Mouse (Mus musculus) hindbrain, postnatal 0 days (tissue): ENCODE measurements around the gene Mrps9. TPM values are rescaled to one million over a fixed set of nuclear protein-coding genes. Genes with fewer than 3 reads are reported as not detected.

ENCODE experiments used
- ATAC-seq: fragments of 200-750 bp; cut with Nextera tagmentation; 2 replicates; pipeline ENCODE4 v1.8.0; 2017; ENCODE audit warnings: mild to moderate bottlenecking, moderate TSS enrichment, moderate library complexity
- DNase-seq: peaks from one replicate; pipeline ENCODE4 v3.0.0-alpha.2; 2015; ENCODE audit warnings: low spot score
- H3K27ac ChIP-seq: fragments of 300-500 bp; sonication (generic); 2 replicates; pipeline ENCODE4 v1.5.1; 2014; ENCODE audit warnings: mild to moderate bottlenecking
- H3K27me3 ChIP-seq: fragments of 300-500 bp; sonication (generic); 2 replicates; pipeline ENCODE4 v1.6.1; 2014; ENCODE audit warnings: low read length, mixed read lengths; ENCODE audit not compliant: insufficient read depth
- H3K36me3 ChIP-seq: fragments of 300-500 bp; sonication (generic); 2 replicates; pipeline ENCODE4 v1.6.1; 2014; ENCODE audit warnings: low read length, mixed read lengths; ENCODE audit not compliant: insufficient read depth
- H3K4me1 ChIP-seq: fragments of 300-500 bp; sonication (generic); 2 replicates; pipeline ENCODE4 v1.6.1; 2014; ENCODE audit warnings: antibody characterized with exemption, low read length, mixed read lengths; ENCODE audit not compliant: insufficient read depth
- H3K4me2 ChIP-seq: fragments of 300-500 bp; sonication (generic); 2 replicates; pipeline ENCODE4 v1.6.1; 2014; ENCODE audit warnings: low read depth, mild to moderate bottlenecking, low read length, moderate library complexity, mixed read lengths
- H3K4me3 ChIP-seq: fragments of 300-500 bp; sonication (generic); 2 replicates; pipeline ENCODE4 v1.5.1; 2014; ENCODE audit warnings: low read length
- H3K9ac ChIP-seq: fragments of 300-500 bp; sonication (generic); replicated peaks from 2 replicates; pipeline ENCODE4 v1.6.1; 2014; ENCODE audit warnings: mild to moderate bottlenecking, low read length, moderate library complexity, mixed read lengths
- H3K9me3 ChIP-seq: fragments of 300-500 bp; sonication (generic); 2 replicates; pipeline ENCODE4 v1.6.1; 2016; ENCODE audit warnings: low read length, mixed read lengths
- CTCF ChIP-seq: IDR thresholded peaks from 2 replicates; pipeline ENCODE4 v1.5.1; 2016; ENCODE audit warnings: antibody characterized with exemption, control low read depth, low read depth
- WGBS: fragments of 180-500 bp; shearing (Covaris S2); extraction: QIAGEN DNeasy Blood & Tissue Kit; methylation state at CpG from one replicate; pipeline ENCODE4 v1.1.7; 2014; 5-methylcytosine and 5-hydroxymethylcytosine counted together
- polyA plus RNA-seq: library from polyadenylated mRNA; unstranded; fragments of >200 nt; fragmentation: Nextera tagmentation; extraction: Ambion mirVana; gene quantifications from 2 replicates; pipeline ENCODE4 v1.2.1, GENCODE M21; 2015
- total RNA-seq: library from RNA; depleted of rRNA; stranded (reverse); fragments of >200 nt; gene quantifications from 2 replicates; pipeline ENCODE4 v1.2.3, GENCODE M21; 2014

The Mrps9 gene
- total and polyA plus RNA-seq, 2 experiments from 2014 or later: 27.8 to 33.6 TPM

GRCm38 (mm10) chr1:42865336-42865939 is 14.4 kb downstream of the Mrps9 start:
- no peak for TF ChIP-seq CTCF
- no peak overlapping the region for H3K4me3 ChIP-seq
- WGBS: 99% methylated on average over 4 of the region's 4 CpGs
- H3K4me1 ChIP-seq: no peaks in the 10 kb centered on the region
- H3K9me3 ChIP-seq: no peaks in the 10 kb centered on the region
- H3K27ac ChIP-seq: no peak overlapping the region
- no peaks in the 10 kb centered on the region for H3K27me3 ChIP-seq
- 0 out of 2 replicates have a peak, but pooled peaks have one; percentile 21 for ATAC-seq
- no peak overlapping the region for H3K4me2 ChIP-seq
- 0 out of 2 replicates have a peak, but pooled peaks cover 9% of the 10 kb centered on the region for H3K36me3 ChIP-seq
- no peak for DNase-seq
- H3K9ac ChIP-seq: no peak overlapping the region

GRCm38 (mm10) chr1:42865986-42866385 is 15.0 kb downstream of the Mrps9 start:
- Histone ChIP-seq H3K36me3 (0 out of 2 replicates have a peak, but pooled peaks cover 9% of the 10 kb centered on the region), H3K4me1 (no peaks in the 10 kb centered on the region), H3K4me2 (no peak overlapping the region), H3K27me3 (no peaks in the 10 kb centered on the region), H3K4me3 (no peak overlapping the region), H3K9me3 (no peaks in the 10 kb centered on the region), H3K9ac (no peak overlapping the region), H3K27ac (no peak overlapping the region)
- no peak for TF ChIP-seq CTCF
- ATAC-seq: no peak
- WGBS: 93% methylated on average over 4 of the region's 4 CpGs
- DNase-seq: no peak

- no peak for DNase-seq
- Histone ChIP-seq H3K27ac (no peak overlapping the region), H3K27me3 (no peaks in the 10 kb centered on the region), H3K4me1 (no peaks in the 10 kb centered on the region), H3K9me3 (no peaks in the 10 kb centered on the region), H3K4me3 (no peak overlapping the region), H3K36me3 (0 out of 2 replicates have a peak, but pooled peaks cover 9% of the 10 kb centered on the region), H3K9ac (no peak overlapping the region), H3K4me2 (no peak overlapping the region)
- TF ChIP-seq CTCF: no peak
- ATAC-seq: no peak
- whole genome bisulfite sequencing: 95% methylated on average over 3 of the region's 3 CpGs
Measured at GRCm38 (mm10) chr1:42867188-42867587, 16.2 kb downstream of the Mrps9 start.

GRCm38 (mm10) chr1:42874174-42874573 is 23.1 kb downstream of the Mrps9 start:
- Histone ChIP-seq H3K27me3 (no peaks in the 10 kb centered on the region), H3K4me2 (no peak overlapping the region), H3K4me3 (no peak overlapping the region), H3K9ac (no peak overlapping the region), H3K9me3 (no peaks in the 10 kb centered on the region), H3K27ac (no peak overlapping the region), H3K36me3 (no peaks in the 10 kb centered on the region), H3K4me1 (no peaks in the 10 kb centered on the region)
- no peak for DNase-seq
- 72% methylated on average over 2 of the region's 2 CpGs for WGBS
- no peak for ATAC-seq
- no peak for TF ChIP-seq CTCF

- Histone ChIP-seq H3K27ac (no peak overlapping the region), H3K36me3 (0 out of 2 replicates have a peak, but pooled peaks cover 2% of the 10 kb centered on the region)
- ATAC-seq: no peak
Measured at GRCm38 (mm10) chr1:42875271-42875670, 24.2 kb downstream of the Mrps9 start.

GRCm38 (mm10) chr1:42876463-42877093 is 25.5 kb downstream of the Mrps9 start:
- H3K9ac ChIP-seq: no peak overlapping the region
- DNase-seq: no peak
- H3K27me3 ChIP-seq: no peaks in the 10 kb centered on the region
- peak; percentile 60; the same call in 1 of the 2 replicates for ATAC-seq
- H3K4me2 ChIP-seq: peak overlapping the region; percentile 38
- WGBS: 53% methylated on average over 4 of the region's 4 CpGs
- peak overlapping the region; percentile 18; the same call in 1 of the 2 replicates for H3K27ac ChIP-seq
- H3K9me3 ChIP-seq: no peaks in the 10 kb centered on the region
- H3K4me3 ChIP-seq: no peak overlapping the region
- no peak for TF ChIP-seq CTCF
- H3K36me3 ChIP-seq: 0 out of 2 replicates have a peak, but pooled peaks cover 3% of the 10 kb centered on the region
- no peaks in the 10 kb centered on the region for H3K4me1 ChIP-seq

More at GRCm38 (mm10) chr1:42875271-42875670, 24.2 kb downstream of the Mrps9 start:
- Histone ChIP-seq H3K27me3 (no peaks in the 10 kb centered on the region), H3K4me1 (no peaks in the 10 kb centered on the region), H3K9ac (no peak overlapping the region), H3K4me3 (no peak overlapping the region), H3K4me2 (no peak overlapping the region), H3K9me3 (no peaks in the 10 kb centered on the region)
- TF ChIP-seq CTCF: no peak
- 77% methylated on average over 5 of the region's 5 CpGs for WGBS
- DNase-seq: no peak
